Mouse (Mus musculus) liver, postnatal 0 days (tissue): ENCODE measurements around the gene Plcb2. TPM values are rescaled to one million over a fixed set of nuclear protein-coding genes. Genes with fewer than 3 reads are reported as not detected.
A peak's percentile ranks its signal among the peaks of the same experiment; 100 is the strongest.

ENCODE experiments used
- ATAC-seq: fragments of 200-750 bp; cut with Nextera tagmentation; 2 replicates; pipeline ENCODE4 v1.8.0; 2017; ENCODE audit warnings: mild to moderate bottlenecking, moderate library complexity
- DNase-seq: peaks from one replicate; pipeline ENCODE4 v3.0.0-alpha.2; 2016
- H3K27ac ChIP-seq: fragments of 300-500 bp; sonication (generic); 2 replicates; pipeline ENCODE4 v1.5.1; 2014; ENCODE audit warnings: antibody characterized with exemption, moderate library complexity, mild to moderate bottlenecking, low read depth
- H3K27me3 ChIP-seq: fragments of 300-500 bp; sonication (generic); 2 replicates; pipeline ENCODE4 v1.6.1; 2014; ENCODE audit warnings: low read length, control low read depth, mixed read lengths; ENCODE audit not compliant: insufficient read depth
- H3K36me3 ChIP-seq: fragments of 300-500 bp; sonication (generic); replicated peaks from 2 replicates; pipeline ENCODE4 v1.6.1; 2014; ENCODE audit warnings: mild to moderate bottlenecking, control low read depth, low read length, moderate library complexity, mixed read lengths; ENCODE audit not compliant: insufficient read depth
- H3K4me1 ChIP-seq: fragments of 300-500 bp; sonication (generic); 2 replicates; pipeline ENCODE4 v1.6.1; 2014; ENCODE audit warnings: antibody characterized with exemption, mild to moderate bottlenecking, control low read depth; ENCODE audit not compliant: insufficient read depth
- H3K4me2 ChIP-seq: fragments of 300-500 bp; sonication (generic); 2 replicates; pipeline ENCODE4 v1.6.1; 2014; ENCODE audit warnings: low read depth, mild to moderate bottlenecking, low read length, moderate library complexity, mixed read lengths
- H3K4me3 ChIP-seq: fragments of 300-500 bp; sonication (generic); 2 replicates; pipeline ENCODE4 v1.5.1; 2014; ENCODE audit warnings: low read depth, low read length
- H3K9ac ChIP-seq: fragments of 300-500 bp; sonication (generic); replicated peaks from 2 replicates; pipeline ENCODE4 v1.6.1; 2014; ENCODE audit warnings: mild to moderate bottlenecking, moderate library complexity
- H3K9me3 ChIP-seq: fragments of 300-500 bp; sonication (generic); 2 replicates; pipeline ENCODE4 v1.6.1; 2016; ENCODE audit warnings: mild to moderate bottlenecking, control low read depth, low read length, mixed read lengths
- CTCF ChIP-seq: sonication (generic); IDR thresholded peaks from 2 replicates; pipeline ENCODE4 v1.5.1; 2016; ENCODE audit warnings: antibody characterized with exemption, low read depth
- EP300 ChIP-seq: IDR thresholded peaks from 2 replicates; pipeline ENCODE4 v1.6.1; 2016; ENCODE audit warnings: antibody characterized with exemption, low read depth, mild to moderate bottlenecking
- WGBS: fragments of 180-500 bp; shearing (Covaris S2); extraction: QIAGEN DNeasy Blood & Tissue Kit; methylation state at CpG from one replicate; pipeline ENCODE4 v1.1.7; 2014; ENCODE audit not compliant: insufficient replicate concordance; 5-methylcytosine and 5-hydroxymethylcytosine counted together
- polyA plus RNA-seq: library from polyadenylated mRNA; unstranded; fragments of >200 nt; fragmentation: Nextera tagmentation; extraction: Ambion mirVana; gene quantifications from 2 replicates; pipeline ENCODE4 v1.2.1, GENCODE M21; 2015

Plcb2 gene
- polyA plus RNA-seq, 1 experiment from 2014 or later: 1.9 TPM

- Histone ChIP-seq H3K4me3 (no peak overlapping the region), H3K9me3 (no peaks in the 10 kb centered on the region), H3K27ac (no peak overlapping the region), H3K4me2 (no peak overlapping the region), H3K27me3 (peaks cover 32% of the 10 kb centered on the region), H3K9ac (no peak overlapping the region), H3K4me1 (peaks cover 28% of the 10 kb centered on the region), H3K36me3 (no peaks in the 10 kb centered on the region)
- DNase-seq (no peak), ATAC-seq (no peak)
- 53% methylated on average over 5 of the region's 5 CpGs for WGBS
- TF ChIP-seq EP300 (no peak), CTCF (no peak)
Observed at GRCm38 (mm10) chr2:118697311-118697877, 30.8 kb downstream of the Plcb2 start.

GRCm38 (mm10) chr2:118696451-118697308 is 31.6 kb downstream of the Plcb2 start:
- ATAC-seq: peak; percentile 35; the same call in 1 of the 2 replicates
- WGBS: 33% methylated on average over 21 of the region's 21 CpGs

GRCm38 (mm10) chr2:118695677-118696232 is 32.5 kb downstream of the Plcb2 start:
- H3K4me1 ChIP-seq: peaks cover 26% of the 10 kb centered on the region
- ATAC-seq (peak; percentile 46; the same call in 1 of the 2 replicates), DNase-seq (peak; percentile 72)
- H3K36me3 ChIP-seq: no peaks in the 10 kb centered on the region
- H3K27ac ChIP-seq: no peak overlapping the region
- H3K4me3 ChIP-seq: no peak overlapping the region
- no peaks in the 10 kb centered on the region for H3K9me3 ChIP-seq
- H3K4me2 ChIP-seq: peak overlapping the region; percentile 47; the same call in 1 of the 2 replicates
- 31% methylated on average over 11 of the region's 11 CpGs for WGBS
- TF ChIP-seq CTCF (peak; percentile 87), EP300 (no peak)
- no peak overlapping the region for H3K9ac ChIP-seq
- H3K27me3 ChIP-seq: peaks cover 16% of the 10 kb centered on the region

More at GRCm38 (mm10) chr2:118696451-118697308, 31.6 kb downstream of the Plcb2 start:
- no peaks in the 10 kb centered on the region for H3K36me3 ChIP-seq
- peak overlapping the region; percentile 47 for H3K4me2 ChIP-seq
- no peak overlapping the region for H3K4me3 ChIP-seq
- no peak overlapping the region for H3K9ac ChIP-seq
- H3K27me3 ChIP-seq: peaks cover 25% of the 10 kb centered on the region
- no peak overlapping the region for H3K27ac ChIP-seq
- no peaks in the 10 kb centered on the region for H3K9me3 ChIP-seq
- H3K4me1 ChIP-seq: peaks cover 27% of the 10 kb centered on the region
- DNase-seq: peak; percentile 63
- no peak for TF ChIP-seq EP300
- TF ChIP-seq CTCF: no peak

- H3K4me3 ChIP-seq: no peak overlapping the region
- TF ChIP-seq CTCF (no peak), EP300 (no peak)
- ATAC-seq: no peak
- no peak overlapping the region for H3K27ac ChIP-seq
- DNase-seq: no peak
- no peaks in the 10 kb centered on the region for H3K36me3 ChIP-seq
- peaks cover 19% of the 10 kb centered on the region for H3K4me1 ChIP-seq
- 0 out of 2 replicates have a peak, but pooled peaks cover 4% of the 10 kb centered on the region for H3K27me3 ChIP-seq
- no peak overlapping the region for H3K9ac ChIP-seq
- 78% methylated on average over 19 of the region's 19 CpGs for WGBS
- H3K4me2 ChIP-seq: no peak overlapping the region
- no peaks in the 10 kb centered on the region for H3K9me3 ChIP-seq
Observed at GRCm38 (mm10) chr2:118693370-118693966, 34.8 kb downstream of the Plcb2 start.

- H3K36me3 ChIP-seq: no peaks in the 10 kb centered on the region
- DNase-seq: no peak
- no peak for ATAC-seq
- no peak for TF ChIP-seq EP300
- no peaks in the 10 kb centered on the region for H3K4me1 ChIP-seq
- no peak overlapping the region for H3K4me2 ChIP-seq
- no peak overlapping the region for H3K27ac ChIP-seq
- 0 out of 2 replicates have a peak, but pooled peaks cover 4% of the 10 kb centered on the region for H3K27me3 ChIP-seq
- H3K9ac ChIP-seq: no peak overlapping the region
- H3K9me3 ChIP-seq: no peaks in the 10 kb centered on the region
- H3K4me3 ChIP-seq: no peak overlapping the region
- 76% methylated on average over 10 of the region's 10 CpGs for WGBS
Observed at GRCm38 (mm10) chr2:118689875-118690274, 38.4 kb downstream of the Plcb2 start.

DNA sequence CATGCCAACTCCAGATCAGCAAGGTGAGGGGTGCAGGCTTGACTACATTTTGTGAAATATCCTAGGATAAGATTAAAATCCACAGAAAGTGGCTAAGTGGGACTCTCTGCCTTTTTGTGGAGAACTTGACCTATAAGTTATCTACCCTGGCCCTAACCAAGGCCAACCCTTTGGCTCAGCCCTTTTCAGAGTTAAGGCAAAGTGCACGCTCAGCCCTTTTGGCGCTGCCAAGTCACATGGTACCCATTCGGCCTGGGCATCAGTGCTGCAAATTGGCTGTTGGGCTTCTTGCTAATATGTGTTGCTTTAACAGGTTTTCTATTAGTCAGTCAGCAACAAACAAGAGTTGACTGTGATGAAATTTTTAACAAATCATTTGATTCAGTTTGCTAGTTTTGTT is 40.4 kb downstream of the Plcb2 start:
- ATAC-seq (no peak), DNase-seq (no peak)
- TF ChIP-seq CTCF (no peak), EP300 (no peak)
- no peak overlapping the region for H3K4me2 ChIP-seq
- H3K27me3 ChIP-seq: no peaks in the 10 kb centered on the region
- no peaks in the 10 kb centered on the region for H3K9me3 ChIP-seq
- H3K36me3 ChIP-seq: no peaks in the 10 kb centered on the region
- H3K27ac ChIP-seq: no peak overlapping the region
- 85% methylated on average over 3 of the region's 3 CpGs for WGBS
- H3K4me3 ChIP-seq: no peak overlapping the region
- no peaks in the 10 kb centered on the region for H3K4me1 ChIP-seq
- H3K9ac ChIP-seq: no peak overlapping the region
